Comparison of ENCODE assay signal across 19 mouse cellular contexts in genomic region chr9:106906597-106906996, GRCm38 (mm10). TPM values are rescaled to one million over a fixed set of nuclear protein-coding genes. Genes with fewer than 3 reads are reported as not detected.
A peak's percentile ranks its signal among the peaks of the same experiment; 100 is the strongest.
DNase-seq lines count a peak whose midpoint lies in the region; TF ChIP-seq lines count a peak whose summit lies in the region.
"Had no signal": no experiment of that assay in that cellular context is flagged by ENCODE, and none has a peak within 500 bp of the region (broad histone marks: within the 10 kb centered on the region; RNA-seq: fewer than 3 reads in every experiment).

No protein-coding gene starts in this region.

- no peaks in the 10 kb centered on the region for H3K4me1 ChIP-seq in heart, embryonic 10.5 days
- H3K4me1 ChIP-seq: embryonic facial prominence, embryonic 13.5 days; forebrain, embryonic 10.5 days; forebrain, embryonic 13.5 days had no signal

- no peak overlapping the region for H3K27ac ChIP-seq in gastrocnemius, adult 2 months
- H3K27ac ChIP-seq in heart, embryonic 10.5 days = no peak overlapping the region
- H3K27ac ChIP-seq: embryonic facial prominence, embryonic 13.5 days; embryonic facial prominence, embryonic 15.5 days; forebrain, embryonic 10.5 days; forebrain, embryonic 13.5 days had no signal

- H3K4me3 ChIP-seq in gastrocnemius, adult 2 months = no peak overlapping the region
- no peak overlapping the region for H3K4me3 ChIP-seq in heart, embryonic 10.5 days
- H3K4me3 ChIP-seq: embryonic facial prominence, embryonic 13.5 days; embryonic facial prominence, embryonic 15.5 days; erythroblast, embryonic 14.5 days; forebrain, embryonic 10.5 days; forebrain, embryonic 13.5 days had no signal

- WGBS in heart, embryonic 10.5 days = 85% methylated on average over 8 of the region's 8 CpGs

- intact Hi-C loops in gastrocnemius, adult 2 months (cut with DNase I) = loop anchor here (10.0 kb wide), 1 partner anchor 258 kb away; no protein-coding TSS in a partner anchor
- intact Hi-C loops in heart, postnatal 14 days (cut with DNase I) = loop anchor here (10.0 kb wide), 1 partner anchor 258 kb away; no protein-coding TSS in a partner anchor

- DNase-seq in gastrocnemius, postnatal 25 days = peak; percentile 1
- no peak for DNase-seq in gastrocnemius, adult 2 months
- peak; percentile 59 for DNase-seq in heart, embryonic 10.5 days (ENCODE audit: low spot score)
- DNase-seq in heart, postnatal 14 days = no peak
- DNase-seq: adrenal gland, adult 2 months; adrenal gland, postnatal 10 days; adrenal gland, postnatal 25 days; cerebellum, adult 11 months; cerebellum, adult 18-20 months; cerebellum, adult 8-10 months; cerebellum, adult 9-11 months; cerebellum, postnatal 14 days; cerebellum, postnatal 36 days; embryo, embryonic 11 days had no signal

- no peaks in the 10 kb centered on the region for H3K36me3 ChIP-seq in heart, embryonic 10.5 days
- H3K36me3 ChIP-seq: embryonic facial prominence, embryonic 13.5 days; embryonic facial prominence, embryonic 15.5 days; forebrain, embryonic 10.5 days had no signal

- no peaks in the 10 kb centered on the region for H3K9me3 ChIP-seq in heart, embryonic 10.5 days
- H3K9me3 ChIP-seq: embryonic facial prominence, embryonic 13.5 days; embryonic facial prominence, embryonic 15.5 days; forebrain, embryonic 10.5 days; forebrain, embryonic 13.5 days had no signal

- TF ChIP-seq CTCF in gastrocnemius, adult 2 months (IDR thresholded peaks at IDR 0.05) = no peak

- H3K27me3 ChIP-seq in heart, embryonic 10.5 days (ENCODE audit: insufficient read depth, poor library complexity, severe bottlenecking) = no peaks in the 10 kb centered on the region
- H3K27me3 ChIP-seq: embryonic facial prominence, embryonic 13.5 days; embryonic facial prominence, embryonic 15.5 days; forebrain, embryonic 13.5 days had no signal

RNA-seq across cellular contexts. Expression of gene Manf, which starts 14.8 kb away (rescaled TPM):
- 10 to 100 TPM; 54.3 to 55.0 TPM for total RNA-seq in gastrocnemius, postnatal 25 days (2021)
- total RNA-seq in gastrocnemius, adult 2 months (2021) = 10 to 100 TPM; 42.1 to 58.2 TPM
- 296 and 411 TPM in 2 replicates for polyA plus RNA-seq in heart, embryonic 10.5 days (2016; fragmentation: Nextera tagmentation; extraction: Ambion mirVana)
- total RNA-seq in heart, postnatal 14 days (2021) = 100 to 1,000 TPM in 1 of 2 experiments, 10 to 100 TPM in 1; 70.5 to 106 TPM

RNA-seq across cellular contexts. Expression of gene Rbm15b, which starts 19.4 kb away (rescaled TPM):
- 1 to 10 TPM; 6.2 to 6.3 TPM for total RNA-seq in gastrocnemius, postnatal 25 days (2021)
- total RNA-seq in gastrocnemius, adult 2 months (2021) = 1 to 10 TPM; 5.9 to 7.5 TPM
- 6.1 and 10.8 TPM in 2 replicates for polyA plus RNA-seq in heart, embryonic 10.5 days (2016; fragmentation: Nextera tagmentation; extraction: Ambion mirVana)
- 10 to 100 TPM; 14.3 to 16.3 TPM for total RNA-seq in heart, postnatal 14 days (2021)

Comparison
In these comparisons a context has a peak if more than half of its experiments do, and no peak if none do; other contexts are left out.
1. DNase-seq: peak in gastrocnemius, postnatal 25 days (single experiment) and heart, embryonic 10.5 days (single experiment); none in gastrocnemius, adult 2 months (single experiment) and heart, postnatal 14 days (0 of 2).